Mouse (Mus musculus) liver (tissue): ENCODE data around the gene Fgf6.

Source experiments
- DNase-seq: peaks from one replicate; pipeline ENCODE4 v3.0.0-alpha.2; 2020; ENCODE audit warnings: mixed read lengths

Gene Fgf6

DNA sequence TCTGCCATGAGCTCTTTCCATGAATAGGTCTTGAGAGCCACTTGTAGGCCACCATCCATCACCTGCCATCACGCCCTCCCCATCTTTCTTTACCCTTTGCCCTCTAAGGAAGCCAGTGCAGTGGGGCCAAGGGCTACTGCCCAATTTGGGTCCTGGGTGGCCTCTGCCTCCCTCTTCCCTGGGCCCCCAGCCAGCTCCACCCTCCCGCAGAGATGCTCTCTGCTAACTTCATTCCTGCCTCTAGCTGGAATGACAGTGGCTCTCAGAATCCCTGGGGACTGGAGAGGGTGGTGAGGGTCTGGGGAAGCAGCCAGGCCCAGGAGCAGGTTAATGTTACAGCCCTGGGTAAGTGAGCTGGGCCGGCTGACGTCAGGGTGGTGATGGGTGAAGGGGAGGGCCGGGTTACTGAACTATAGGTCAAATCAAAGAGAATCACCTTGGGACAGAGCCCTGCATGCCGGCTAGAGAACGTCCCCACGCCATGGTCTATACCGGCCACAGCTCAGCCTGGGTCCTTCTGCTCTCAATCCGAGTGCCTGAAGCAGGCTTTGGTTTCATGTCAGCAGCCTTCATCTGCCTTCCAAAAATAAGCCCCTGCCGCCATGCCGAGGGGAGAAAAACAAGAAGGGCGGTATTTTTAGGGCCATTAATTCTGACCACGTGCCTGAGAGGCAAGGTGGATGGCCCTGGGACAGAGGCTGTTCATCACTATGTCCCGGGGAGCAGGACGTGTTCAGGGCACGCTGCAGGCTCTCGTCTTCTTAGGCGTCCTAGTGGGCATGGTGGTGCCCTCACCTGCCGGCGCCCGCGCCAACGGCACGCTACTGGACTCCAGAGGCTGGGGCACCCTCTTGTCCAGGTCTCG, at the start of gene Fgf6:
TSS of gene Fgf6 (plus strand) at position 681 of the 865 bp plus-strand sequence.
- no peak for DNase-seq

DNA sequence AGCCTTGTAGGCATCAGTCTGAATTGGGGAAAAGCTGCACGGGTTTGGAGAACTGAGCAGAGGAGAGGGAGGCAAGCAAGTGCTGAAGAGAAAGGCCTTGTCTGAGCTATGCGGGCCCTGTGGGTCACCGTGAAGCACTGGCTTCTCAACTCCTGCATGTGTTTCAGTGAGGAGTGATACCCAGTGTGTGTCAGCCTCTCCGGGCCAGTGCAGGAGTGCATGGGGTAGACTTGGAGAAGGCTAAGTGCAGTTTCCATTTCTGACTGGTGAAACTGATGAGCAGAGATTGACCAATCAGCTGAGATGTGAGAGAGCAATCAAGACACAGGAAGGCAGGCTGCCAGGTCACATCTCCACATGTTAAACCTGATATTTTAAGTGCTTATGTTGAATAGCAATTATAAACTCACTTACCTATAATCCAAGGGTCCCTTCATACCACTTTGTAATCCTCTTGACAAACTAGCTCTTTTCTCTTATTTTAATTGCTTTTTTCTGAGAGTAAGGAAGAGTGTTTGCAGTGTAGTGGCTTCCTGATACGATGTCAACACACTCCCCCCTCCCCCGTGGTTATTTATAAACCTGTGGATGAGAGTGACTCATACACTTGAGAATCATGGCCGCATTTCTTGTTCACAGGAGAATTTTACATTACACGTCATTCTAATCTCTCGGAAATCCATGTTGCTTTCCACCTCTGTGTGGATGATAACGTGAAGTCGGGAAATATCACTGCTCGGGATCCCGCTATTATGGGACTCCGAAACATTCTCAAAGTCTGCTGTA, 49.0 kb upstream of the Fgf6 start:
- no peak for DNase-seq

DNA sequence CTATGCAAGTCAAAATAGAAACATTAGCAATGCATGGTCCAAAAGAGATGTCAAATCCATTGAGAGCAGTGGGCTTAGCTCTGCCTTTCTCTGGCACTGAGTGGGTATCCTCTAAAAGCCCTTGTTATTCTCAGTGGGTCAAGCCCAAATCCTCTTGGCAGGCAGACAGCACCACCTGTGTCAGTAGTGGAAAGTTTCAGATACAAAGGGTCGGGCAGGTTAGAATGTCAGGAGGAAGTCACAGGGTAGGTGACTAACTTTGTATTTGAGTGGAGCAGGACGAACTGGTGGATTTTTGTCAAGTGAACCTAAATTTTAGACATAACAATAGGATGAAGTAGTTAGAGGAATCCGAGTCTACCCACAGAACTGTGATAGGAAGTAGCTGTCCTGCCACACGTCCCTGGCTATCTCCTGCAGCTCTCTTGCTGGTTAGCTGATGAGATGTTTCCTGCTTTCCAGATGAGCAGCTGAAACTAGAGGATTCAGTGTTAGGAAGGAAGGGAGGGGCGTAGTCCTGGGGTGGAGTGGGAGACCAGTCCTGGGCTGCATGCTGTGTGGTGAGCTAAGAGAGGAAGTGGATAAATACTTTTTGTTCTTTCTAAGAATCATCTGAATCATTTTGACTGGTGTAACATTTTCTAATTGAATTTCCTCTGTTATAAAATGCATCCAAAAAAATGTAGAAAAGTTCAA, 33.7 kb upstream of the Fgf6 start:
- peak; percentile 13 for DNase-seq

DNA sequence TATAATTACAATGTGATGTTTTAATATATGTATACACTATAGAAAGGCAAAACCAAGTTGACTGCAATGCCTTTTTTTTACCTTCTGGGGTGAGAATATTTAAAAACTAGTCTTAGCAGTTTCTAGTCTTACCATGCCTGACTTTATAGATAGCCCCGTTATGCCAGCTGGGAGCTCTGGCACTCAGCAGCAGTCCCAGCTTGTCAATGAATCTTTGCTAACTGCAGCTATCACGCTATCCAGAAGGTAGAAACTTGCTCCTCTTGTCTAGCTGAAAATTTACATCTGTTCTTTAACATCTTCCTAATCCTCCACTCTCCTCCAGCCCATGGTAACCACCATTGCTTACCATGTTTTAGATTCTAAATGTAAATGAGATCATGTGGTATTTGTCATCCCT, 21.7 kb upstream of the Fgf6 start:
- no peak for DNase-seq

DNA sequence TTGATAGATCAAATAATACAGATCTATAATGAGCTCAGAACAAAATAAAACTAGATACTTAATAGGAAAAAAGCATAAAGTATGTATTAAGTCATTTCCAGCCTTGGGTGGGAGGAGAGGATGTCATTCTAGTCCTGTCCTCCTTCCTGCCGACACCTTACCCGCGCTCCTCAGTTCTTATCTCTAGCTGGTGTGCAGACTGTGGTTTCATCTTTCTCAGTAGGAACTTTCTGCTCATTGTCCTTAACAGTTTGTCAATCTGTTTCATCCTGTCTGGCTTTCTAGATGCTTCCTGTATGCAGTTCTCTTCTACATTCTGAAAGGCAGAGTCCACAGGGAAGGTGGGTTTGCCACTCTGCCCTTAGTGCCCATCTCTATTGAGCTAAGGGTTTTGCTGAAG, 19.9 kb upstream of the Fgf6 start:
- DNase-seq, result no peak

DNA sequence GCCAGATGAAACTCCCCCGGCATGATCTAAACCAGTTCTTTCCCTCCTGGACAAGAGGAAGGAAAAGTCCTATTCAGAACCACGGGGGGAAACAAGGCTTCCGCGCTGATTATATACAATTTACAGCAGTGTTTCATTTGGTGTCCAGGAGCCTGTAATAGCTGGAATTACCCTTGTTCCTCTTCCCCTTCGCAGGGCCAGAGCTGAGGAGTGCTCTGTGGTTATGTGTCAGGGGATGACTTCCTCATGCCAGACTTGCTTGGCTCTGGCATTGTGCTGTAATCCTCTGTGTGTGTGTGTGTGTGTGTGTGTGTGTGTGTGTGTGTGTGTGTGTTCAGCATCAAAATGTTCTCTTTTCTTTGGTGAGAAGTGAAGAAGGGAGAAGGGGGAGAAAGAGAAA, 19.0 kb upstream of the Fgf6 start:
- no peak for DNase-seq

DNA sequence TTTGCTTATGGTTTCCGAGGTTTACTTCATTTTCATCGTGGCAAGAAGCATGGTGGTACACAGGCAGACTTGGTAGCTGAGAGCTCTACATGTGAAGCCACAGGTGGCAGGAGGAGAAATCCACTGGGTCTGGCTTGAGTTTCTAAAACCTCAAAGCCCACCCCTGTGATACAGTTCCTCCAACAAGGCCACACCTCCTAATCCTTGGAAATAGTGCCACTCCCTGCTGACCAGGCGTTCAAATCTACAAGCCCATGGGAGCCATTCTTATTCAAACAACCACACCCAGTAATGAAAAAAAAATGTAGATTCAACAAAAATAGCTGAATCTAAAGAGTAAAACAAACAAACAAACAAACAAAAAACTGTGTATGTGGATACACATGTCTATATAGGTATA, 9.7 kb upstream of the Fgf6 start:
- no peak for DNase-seq

DNA sequence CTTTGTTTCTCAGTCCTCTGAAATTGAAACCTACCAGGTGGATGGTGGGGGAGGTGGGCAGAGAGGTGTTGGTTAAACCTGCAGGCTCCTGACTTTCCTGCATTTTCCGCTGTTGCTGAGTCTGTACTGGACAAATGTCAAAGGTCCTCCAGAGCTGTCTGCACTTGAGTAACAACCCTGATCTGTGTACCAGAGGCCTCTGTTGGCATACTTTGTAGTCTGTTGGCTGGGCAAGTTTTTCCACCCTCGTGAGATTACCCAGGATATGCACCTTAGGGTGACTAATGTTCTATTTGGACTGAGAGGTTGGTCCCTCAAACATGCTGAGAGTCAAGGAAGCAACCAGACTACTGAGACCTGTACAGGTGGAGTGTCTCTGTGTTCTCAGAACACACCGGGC, 8.8 kb upstream of the Fgf6 start:
- DNase-seq, result no peak

DNA sequence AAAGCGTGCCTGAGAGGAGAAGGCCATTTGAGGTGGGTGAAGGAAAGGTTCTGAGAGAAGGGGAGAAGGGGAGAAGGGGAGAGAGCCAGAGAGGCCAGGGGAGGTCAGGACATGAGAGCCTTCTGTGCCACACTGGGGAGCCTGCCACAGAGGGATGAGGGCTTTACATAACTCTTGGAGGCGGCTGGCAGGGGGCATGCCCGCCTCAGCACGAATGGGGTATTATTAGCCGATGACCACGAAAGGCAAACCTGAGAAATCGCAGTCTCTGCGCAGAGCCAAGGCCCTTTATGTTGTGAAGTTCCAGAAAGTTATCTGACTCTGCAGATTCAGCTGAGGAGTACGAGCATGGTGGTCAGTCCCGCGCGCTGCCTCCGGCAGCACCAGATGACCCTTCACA, 5.4 kb upstream of the Fgf6 start:
- DNase-seq, result no peak

DNA sequence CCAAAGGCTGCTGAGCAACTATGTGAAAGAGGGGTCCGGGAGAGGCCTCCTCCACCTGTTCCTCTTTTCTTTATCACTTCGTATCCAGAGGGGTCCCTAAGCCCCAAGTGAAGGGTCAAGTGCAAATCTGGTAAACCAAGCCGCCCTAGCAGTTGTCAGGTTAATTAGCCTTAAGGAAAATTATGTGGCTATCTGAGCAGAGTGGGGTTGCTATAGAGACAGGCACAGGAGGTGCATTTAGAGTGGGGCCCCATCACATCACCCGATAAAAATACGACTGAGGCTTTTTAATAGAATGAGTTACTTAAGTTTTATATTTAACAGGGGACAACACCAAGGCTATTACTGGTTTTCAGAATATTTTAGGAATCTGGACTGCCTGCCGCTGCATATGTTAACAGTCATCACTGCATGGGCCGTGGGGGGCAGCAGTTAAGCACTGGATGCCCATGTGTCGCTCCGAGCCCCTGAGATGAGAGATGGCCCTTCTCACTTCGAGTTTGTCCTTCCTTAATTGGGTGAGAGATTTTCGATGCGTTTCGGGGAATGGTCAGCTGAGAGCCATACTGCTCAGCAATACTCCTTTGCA, 3.3 kb upstream of the Fgf6 start:
- no peak for DNase-seq

DNA sequence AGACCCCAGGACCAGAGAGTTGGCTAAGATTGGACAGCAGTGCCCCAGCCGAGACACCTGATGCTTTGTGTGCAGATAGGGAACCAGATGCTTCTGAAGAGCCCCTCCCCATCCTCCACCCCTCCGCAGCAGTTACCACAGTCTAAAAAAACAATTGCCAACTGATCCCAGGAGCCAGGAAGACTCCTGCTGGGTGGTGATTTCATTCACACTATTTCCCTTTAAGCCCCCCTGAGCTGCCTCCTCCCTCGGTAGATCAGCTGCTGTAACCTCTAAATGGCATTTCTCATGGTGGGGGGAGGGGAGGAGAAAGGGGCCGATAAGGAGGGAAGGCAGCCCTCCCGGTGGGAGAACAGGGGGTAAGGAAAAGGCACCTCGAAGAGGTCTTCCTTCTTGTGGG, 3.9 kb downstream of the Fgf6 start:
- no peak for DNase-seq

DNA sequence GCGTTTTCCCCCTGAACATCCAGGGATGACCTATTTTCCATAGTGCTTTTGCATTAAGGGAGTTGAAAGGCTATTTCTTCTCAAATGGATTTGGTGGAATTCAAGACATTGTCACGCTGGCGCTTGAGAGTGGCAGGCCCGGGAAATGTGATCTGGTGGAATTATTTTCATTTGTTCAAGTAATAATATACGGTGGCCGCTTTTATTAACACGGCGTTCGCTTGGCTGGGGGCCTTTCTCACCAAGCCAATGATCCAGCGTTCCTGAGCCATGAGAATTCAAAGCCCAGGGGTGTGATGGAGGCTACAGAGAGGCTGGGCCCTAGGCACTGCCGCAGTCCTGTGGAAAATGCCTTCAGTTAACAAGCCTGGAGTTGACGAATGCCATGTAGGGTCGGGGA, 5.0 kb downstream of the Fgf6 start:
- DNase-seq, result no peak

DNA sequence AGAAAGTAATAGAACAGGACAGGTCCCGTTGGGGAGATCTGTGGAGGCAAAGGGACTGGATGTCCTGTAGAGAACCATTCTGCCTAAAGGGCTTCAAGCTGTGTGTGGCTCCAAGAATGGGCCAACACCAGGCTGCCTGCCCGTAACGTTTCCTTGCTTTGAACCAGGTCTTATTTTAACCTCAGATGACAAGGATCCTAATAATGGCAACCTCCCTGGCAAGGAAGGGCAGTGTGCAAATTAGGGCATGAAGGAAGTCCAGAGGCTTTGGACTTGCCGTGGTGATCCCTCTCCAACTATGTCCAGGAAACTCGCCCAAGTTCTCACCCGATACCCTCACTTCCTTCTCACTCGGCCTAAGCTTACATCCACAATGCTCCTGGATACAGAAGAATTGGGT, 9.4 kb downstream of the Fgf6 start:
- DNase-seq, result no peak

DNA sequence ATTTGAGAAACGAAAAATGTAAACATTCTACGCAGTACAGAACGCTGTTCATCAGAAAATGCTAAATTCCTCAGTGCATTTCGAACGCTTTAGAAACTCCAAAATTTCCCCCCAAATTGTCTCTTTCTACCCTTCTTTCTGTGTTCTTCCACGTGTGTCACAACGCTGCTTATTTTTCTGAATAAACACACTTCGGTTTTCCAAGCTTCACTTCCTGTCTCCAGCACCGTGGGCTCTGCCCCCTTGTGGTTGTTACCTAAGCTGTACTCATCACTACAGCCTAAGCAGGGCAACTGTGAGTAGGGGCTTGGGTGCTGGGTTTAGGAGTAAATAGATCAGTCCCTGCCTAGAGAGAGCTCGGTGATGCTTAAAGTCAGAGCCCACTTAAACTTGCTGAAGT, 19.4 kb downstream of the Fgf6 start:
- DNase-seq, result peak; percentile 23

DNA sequence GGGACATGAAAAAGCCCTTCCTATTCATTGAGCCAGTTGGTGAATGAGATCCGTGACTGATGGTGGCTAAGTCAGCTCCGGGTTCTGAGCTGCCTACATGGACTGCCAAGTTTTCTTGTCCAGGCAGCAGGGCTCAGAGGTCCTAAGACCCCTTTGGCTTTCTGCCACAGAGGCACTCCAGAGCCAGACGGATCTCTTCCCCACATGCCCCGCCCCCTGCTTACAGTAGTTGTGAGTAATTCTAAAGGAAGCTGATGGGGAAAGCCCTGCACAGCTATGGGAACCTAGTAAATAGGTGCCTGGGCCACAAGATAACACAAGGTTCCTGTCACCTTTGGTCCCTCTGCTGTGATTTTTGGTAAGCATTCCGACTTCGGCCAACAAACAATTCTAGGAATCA, 29.5 kb downstream of the Fgf6 start:
- DNase-seq, result peak; percentile 28

DNA sequence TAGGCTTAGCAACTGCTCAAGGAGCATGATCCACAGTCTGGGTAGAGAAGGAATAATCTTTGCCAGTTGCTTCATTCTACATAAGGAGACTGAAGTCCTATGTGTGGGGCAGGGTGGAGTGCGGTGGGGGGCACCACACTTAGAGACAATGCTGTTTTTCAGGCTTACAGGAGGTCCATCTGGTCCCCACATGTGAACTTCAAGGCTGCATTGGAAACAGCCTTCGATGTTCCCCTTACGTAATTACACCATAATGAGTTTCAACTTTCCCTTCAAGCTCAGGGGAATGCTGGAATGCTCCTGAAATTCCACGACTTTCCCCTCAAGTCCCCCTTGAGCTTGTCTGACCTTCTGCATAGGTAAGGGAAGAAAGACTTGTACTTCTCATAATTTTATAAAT, 35.5 kb downstream of the Fgf6 start:
- no peak for DNase-seq

DNA sequence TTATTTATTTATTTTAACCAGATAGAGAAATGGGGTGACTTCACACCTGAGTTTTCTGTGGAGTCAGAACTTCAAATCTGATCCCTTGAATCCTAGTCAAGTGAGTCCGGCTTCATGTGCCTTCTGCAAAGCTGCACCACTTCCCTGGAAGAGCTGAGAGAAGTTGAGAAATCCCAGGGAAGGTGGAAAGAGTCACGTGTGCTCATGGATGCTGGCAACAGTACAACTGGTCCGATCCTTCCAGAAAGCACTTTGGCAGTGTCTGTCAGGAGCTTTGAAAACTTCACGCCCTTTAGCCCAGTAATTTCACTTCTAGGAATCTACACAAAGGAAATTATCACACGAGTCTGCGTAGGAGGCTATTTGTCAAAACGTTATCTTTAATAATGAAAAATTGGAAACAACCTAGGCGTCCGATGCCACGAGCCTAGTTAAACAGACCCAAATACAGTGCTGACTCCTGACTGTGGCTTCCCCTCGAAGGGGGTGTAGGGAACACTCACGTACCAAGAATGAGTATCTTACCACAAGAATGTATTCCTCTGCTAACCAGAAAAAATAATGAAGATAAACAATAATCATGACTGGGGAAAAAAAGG, 41.7 kb downstream of the Fgf6 start:
- DNase-seq, result no peak

DNA sequence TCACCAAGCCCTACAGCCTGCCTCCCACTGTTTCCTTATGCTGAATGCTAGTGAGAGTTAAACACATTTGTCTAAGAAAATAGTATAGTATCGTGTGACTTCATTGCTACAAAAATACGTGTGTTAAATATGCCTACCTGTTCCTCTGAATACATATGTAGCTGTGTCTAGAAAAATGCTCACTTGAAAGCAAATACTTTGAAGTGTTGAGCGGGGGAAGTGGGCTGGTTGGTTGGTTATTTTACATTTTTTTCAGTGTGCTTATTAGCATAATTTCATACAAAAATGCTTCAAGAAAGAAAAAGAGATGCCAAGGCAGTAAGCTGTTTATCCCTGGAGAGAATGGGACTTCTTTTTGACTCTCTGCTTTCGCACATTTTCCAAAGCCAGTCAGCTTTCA, 44.6 kb downstream of the Fgf6 start:
- no peak for DNase-seq

DNA sequence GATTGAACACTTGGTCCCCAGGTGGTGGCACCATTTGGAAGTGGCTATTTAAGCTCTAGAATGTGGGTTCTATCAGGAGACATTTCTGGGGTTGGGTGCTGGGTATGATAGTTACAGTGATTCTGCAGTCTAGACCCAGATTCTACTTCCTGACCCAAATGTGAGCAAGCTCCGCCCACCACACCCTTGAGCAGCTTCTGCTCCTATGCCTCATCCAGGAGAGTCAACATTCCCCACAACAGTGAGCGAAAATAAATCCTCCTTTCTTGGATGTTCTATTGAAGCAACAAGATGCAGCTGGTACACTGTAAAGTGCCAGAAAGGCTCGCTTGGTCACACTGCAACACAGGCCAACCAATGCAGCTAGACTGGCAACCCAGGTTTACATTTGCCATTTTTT, 48.5 kb downstream of the Fgf6 start:
- no peak for DNase-seq

DNA sequence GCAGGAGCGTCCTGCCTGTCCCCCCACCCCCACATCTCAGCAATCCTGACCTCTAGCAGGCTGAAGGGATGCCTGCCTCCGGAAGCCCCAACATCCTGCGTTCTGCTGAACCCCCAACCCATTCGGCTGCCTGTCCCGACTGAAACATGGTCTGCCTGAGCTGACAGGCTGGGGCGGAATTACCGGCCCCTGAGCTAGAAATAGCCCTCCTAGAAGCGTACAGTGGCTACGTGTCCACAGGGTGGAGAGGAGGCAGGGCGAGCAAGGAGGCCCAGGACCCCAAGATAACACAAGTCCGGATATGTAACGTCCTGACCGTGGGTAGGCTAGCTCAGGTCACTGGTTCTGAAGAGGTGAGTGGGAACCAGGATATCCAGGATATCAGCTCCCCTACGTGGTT, 49.4 kb downstream of the Fgf6 start:
- peak; percentile 7 for DNase-seq

DNA sequence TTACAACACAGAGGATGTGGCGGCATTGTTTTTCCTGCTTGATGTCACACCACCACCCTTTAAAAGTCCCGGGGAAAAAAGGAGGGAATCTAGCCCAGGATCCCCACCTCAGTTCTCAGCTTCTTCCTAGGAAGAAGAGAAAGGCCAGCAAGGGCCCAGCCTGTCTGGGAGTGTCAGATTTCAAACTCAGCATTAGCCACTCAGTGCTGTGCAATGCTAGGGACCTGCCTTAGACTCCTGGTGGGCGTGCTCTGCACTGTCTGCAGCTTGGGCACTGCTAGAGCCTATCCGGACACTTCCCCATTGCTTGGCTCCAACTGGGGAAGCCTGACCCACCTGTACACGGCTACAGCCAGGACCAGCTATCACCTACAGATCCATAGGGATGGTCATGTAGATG, 57.4 kb downstream of the Fgf6 start, which contains the start of gene Fgf23:
TSS of gene Fgf23 (plus strand) at position 86 of the 400 bp plus-strand sequence.
- peak; percentile 16 for DNase-seq
